ENCODE assay signal across 17 mouse cellular contexts in genomic region chr17:56343466-56343865, GRCm38 (mm10). TPM values are rescaled to one million over a fixed set of nuclear protein-coding genes. Genes with fewer than 3 reads are reported as not detected.
"Had no signal": no experiment of that assay in that cellular context is flagged by ENCODE, and none has a peak within 500 bp of the region (broad histone marks: within the 10 kb centered on the region; RNA-seq: fewer than 3 reads in every experiment).

No protein-coding gene starts in this region.

- H3K27ac ChIP-seq: left cerebral cortex, adult 2 months; limb, embryonic 15.5 days; midbrain, embryonic 10.5 days; neural tube, embryonic 15.5 days had no signal

- H3K4me2 ChIP-seq: limb, embryonic 15.5 days; neural tube, embryonic 15.5 days had no signal

- H3K4me1 ChIP-seq: limb, embryonic 15.5 days had no signal

- H3K27me3 ChIP-seq: limb, embryonic 15.5 days; neural tube, embryonic 15.5 days had no signal

- H3K9me3 ChIP-seq: limb, embryonic 15.5 days; midbrain, embryonic 10.5 days; neural tube, embryonic 15.5 days had no signal

- H3K4me3 ChIP-seq: left cerebral cortex, adult 2 months; limb, embryonic 15.5 days; midbrain, embryonic 10.5 days; myocyte; neural tube, embryonic 15.5 days had no signal

- ATAC-seq: intestine, postnatal 0 days had no signal

- H3K9ac ChIP-seq: limb, embryonic 15.5 days; neural tube, embryonic 15.5 days had no signal

- DNase-seq: kidney, adult 8-10 months; kidney, postnatal 25 days; lung, adult 18-20 months; midbrain, embryonic 14.5 days; spleen, adult 18-20 months; thymus, postnatal 4 days had no signal

RNA-seq across cellular contexts. Expression of gene Arrdc5, which starts 43.4 kb away (rescaled TPM):
- polyA plus RNA-seq: intestine, postnatal 0 days; kidney, embryonic 16.5 days; limb, embryonic 11.5 days; limb, embryonic 15.5 days; lung, embryonic 16.5 days; midbrain, embryonic 10.5 days; midbrain, embryonic 14.5 days; myocyte; neural tube, embryonic 11.5 days; neural tube, embryonic 15.5 days; stomach, embryonic 14.5 days had no signal
